Mouse (Mus musculus) megakaryocyte, embryonic 14.5 days (primary cell): Measurements from ENCODE around the gene Pcgf2. TPM values are rescaled to one million over a fixed set of nuclear protein-coding genes. Genes with fewer than 3 reads are reported as not detected.

ENCODE experiments used
- H3K27me3 ChIP-seq: replicated peaks from 2 replicates; pipeline ENCODE3; 2012; ENCODE audit warnings: inconsistent platforms
- H3K36me3 ChIP-seq: replicated peaks from 2 replicates; pipeline ENCODE3; 2012; ENCODE audit warnings: low read length, inconsistent platforms, mixed read lengths
- H3K4me1 ChIP-seq: 2 replicates; pipeline ENCODE4 v1.6.1; 2012; ENCODE audit warnings: inconsistent platforms
- H3K4me3 ChIP-seq: replicated peaks from 2 replicates; pipeline ENCODE3; 2012; ENCODE audit warnings: moderate library complexity, mild to moderate bottlenecking, inconsistent platforms
- H3K9me3 ChIP-seq: 2 replicates; pipeline ENCODE4 v1.6.1; 2012; ENCODE audit warnings: inconsistent platforms
- FLI1 ChIP-seq: IDR thresholded peaks from 2 replicates; pipeline ENCODE4 v1.6.1; 2012; ENCODE audit warnings: low read length, inconsistent platforms, mixed read lengths
- GATA1 ChIP-seq: IDR thresholded peaks from 3 replicates; pipeline ENCODE4 v1.6.1; 2012; ENCODE audit warnings: mixed read lengths, low read length, inconsistent platforms, borderline replicate concordance
- polyA plus RNA-seq: library from polyadenylated mRNA; stranded (reverse); fragments of >175 nt; gene quantifications from 2 replicates; pipeline ENCODE4 v1.2.3, GENCODE M21; 2012; ENCODE audit warnings: low replicate concordance; ENCODE audit not compliant: insufficient read depth

The Pcgf2 gene
- polyA plus RNA-seq, 1 experiment = 83.4 TPM

DNA sequence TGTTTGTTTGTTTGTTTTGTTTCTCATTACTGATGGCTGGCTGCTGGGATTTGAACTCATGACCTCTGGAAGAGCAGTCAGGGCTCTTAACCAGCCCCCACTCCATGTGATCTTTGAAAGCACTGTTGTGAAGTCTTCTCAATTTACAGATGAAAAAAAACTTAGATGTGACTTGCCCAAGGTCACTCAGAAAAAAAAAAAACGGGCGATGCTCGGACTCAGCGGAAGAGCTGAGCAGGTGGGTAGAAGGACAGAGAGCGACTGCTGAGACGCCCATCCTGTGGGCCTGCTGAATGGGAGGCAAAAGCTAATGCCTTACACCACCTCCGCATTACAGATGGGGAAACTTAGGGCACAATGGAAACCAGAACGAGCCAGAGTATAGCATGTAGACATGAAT, 3.6 kb downstream of the Pcgf2 start:
- Histone ChIP-seq H3K27me3 (peaks cover 3% of the 10 kb centered on the region), H3K9me3 (no peaks in the 10 kb centered on the region), H3K4me3 (no peak overlapping the region), H3K4me1 (peaks cover 47% of the 10 kb centered on the region), H3K36me3 (peaks cover 26% of the 10 kb centered on the region)
- TF ChIP-seq GATA1 (no peak), FLI1 (no peak)

DNA sequence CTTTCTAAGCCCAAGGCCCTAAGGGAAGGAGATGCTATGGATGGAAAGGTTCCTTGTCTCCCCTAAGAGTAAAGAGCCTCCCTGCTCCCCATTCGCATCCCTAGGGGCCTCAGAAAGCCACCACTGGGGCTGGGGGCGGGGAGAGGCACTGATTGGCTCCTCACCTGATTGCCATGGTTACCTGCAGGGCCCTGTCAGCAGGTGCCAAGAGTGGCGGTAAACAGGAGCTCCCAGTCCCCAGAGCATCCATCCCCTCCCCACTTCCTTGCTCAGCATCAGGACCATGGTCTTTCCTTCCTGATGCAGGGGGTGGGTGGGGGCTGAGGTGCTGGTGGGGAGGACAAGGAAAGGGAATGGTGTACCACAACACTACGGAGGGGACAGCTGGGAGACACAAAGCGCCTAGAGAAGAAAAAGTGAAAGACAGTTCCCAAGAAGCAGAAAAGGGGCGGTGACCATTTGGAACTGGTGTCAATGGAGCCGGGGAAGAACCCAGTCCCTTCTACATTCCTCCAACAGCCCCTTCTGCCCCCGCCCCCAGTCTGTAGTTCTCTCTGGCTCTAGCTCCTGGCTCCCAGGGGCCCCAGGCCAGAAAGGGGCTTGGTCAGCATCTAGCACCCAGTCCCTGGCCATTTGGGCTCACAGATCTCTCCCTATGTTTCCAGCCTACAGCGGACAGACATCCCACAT, 4.4 kb downstream of the Pcgf2 start:
- no peaks in the 10 kb centered on the region for H3K9me3 ChIP-seq
- peaks cover under 1% of the 10 kb centered on the region for H3K27me3 ChIP-seq
- no peak overlapping the region for H3K4me3 ChIP-seq
- TF ChIP-seq FLI1 (no peak), GATA1 (no peak)
- peaks cover 39% of the 10 kb centered on the region for H3K4me1 ChIP-seq
- H3K36me3 ChIP-seq = peaks cover 34% of the 10 kb centered on the region

DNA sequence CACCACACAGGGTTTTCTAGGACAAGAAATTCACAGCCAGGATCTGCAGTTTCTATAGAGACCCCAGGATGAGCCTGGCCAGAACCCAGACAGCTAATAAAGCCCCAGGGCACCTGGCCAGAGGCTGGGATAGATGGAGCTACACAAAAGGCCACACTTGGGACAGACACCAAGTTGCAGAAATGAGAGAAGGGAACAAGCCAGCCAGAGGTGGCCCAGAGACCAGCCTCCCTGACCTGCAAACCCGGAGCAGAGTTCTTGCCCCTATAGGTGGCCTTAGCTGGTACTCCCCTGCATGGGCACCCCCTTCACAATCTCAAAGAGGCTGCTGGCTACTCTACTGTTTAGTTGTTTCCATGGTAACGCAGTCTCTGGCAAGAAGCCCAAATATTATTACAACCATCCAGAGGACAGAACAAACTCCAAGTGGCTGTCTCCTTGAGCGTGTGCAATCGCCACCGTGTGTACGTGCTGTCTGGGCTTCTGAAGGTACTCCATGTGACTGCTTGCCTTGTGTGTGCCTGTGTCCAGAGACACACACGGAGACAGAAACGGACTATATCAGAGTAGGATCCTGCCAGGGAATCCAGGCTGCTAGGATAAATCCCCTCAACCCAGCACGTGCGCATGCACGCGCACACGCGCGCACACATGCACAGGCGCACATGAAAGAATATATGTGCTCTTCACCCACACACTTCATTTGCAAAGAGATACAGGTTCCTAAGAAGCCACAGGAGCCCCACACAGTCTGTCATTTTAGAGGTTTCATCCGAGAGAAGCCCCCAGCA, 5.2 kb downstream of the Pcgf2 start:
- H3K36me3 ChIP-seq = peaks cover 41% of the 10 kb centered on the region
- H3K27me3 ChIP-seq = no peaks in the 10 kb centered on the region

DNA sequence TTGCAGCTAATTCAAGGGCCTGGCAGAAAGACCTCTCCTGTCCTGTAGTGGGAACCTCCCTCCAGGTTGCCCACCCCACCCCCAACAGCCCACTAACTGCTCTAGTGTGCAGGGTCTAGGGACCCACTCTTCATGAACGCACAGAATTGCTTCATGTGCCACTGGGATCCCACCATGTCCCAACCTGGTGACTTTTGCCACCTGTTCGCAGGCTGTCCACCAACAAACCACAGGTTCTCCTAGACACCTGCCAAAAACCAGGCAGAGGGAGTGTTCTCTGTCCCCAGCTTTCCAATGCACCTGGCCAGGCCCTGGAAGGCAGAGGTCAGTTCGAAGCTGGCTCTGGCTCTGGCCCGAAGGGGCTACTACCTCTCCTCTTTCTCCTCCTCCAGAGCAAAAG, 5.9 kb downstream of the Pcgf2 start:
- Histone ChIP-seq H3K36me3 (peaks cover 45% of the 10 kb centered on the region), H3K27me3 (no peaks in the 10 kb centered on the region)
- TF ChIP-seq GATA1 (no peak), FLI1 (no peak)

More for the DNA sequence above, 5.2 kb downstream of the Pcgf2 start:
- no peaks in the 10 kb centered on the region for H3K9me3 ChIP-seq
- no peak for TF ChIP-seq GATA1
- no peak for TF ChIP-seq FLI1
- no peak overlapping the region for H3K4me3 ChIP-seq
- H3K4me1 ChIP-seq = peaks cover 32% of the 10 kb centered on the region

DNA sequence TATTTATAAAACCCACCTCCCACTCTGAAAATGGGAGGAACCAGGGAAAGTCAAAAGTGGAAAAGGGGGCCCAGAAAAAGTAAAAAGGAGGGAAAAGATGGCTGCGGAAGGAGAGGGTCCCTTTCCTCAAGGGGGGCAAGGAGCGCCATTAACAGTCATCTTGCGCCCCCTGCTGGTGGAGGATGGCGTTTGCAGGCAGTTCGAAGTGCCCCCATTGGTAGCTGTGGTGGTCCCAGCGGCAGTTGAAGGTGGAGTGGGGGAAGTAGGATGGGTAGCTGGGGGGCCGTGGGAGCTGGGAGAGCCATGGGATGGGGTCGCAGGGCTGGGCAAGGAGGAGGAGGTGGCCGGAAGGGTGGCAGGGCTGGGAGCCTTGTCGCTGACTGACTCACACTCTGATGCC, 10.4 kb downstream of the Pcgf2 start:
- H3K9me3 ChIP-seq = no peaks in the 10 kb centered on the region
- H3K27me3 ChIP-seq = peaks cover 19% of the 10 kb centered on the region
- no peak for TF ChIP-seq FLI1
- no peak for TF ChIP-seq GATA1
- H3K4me1 ChIP-seq = peaks cover 27% of the 10 kb centered on the region
- H3K4me3 ChIP-seq = no peak overlapping the region
- peaks cover 48% of the 10 kb centered on the region for H3K36me3 ChIP-seq

More for the DNA sequence above, 5.9 kb downstream of the Pcgf2 start:
- Histone ChIP-seq H3K4me1 (peaks cover 30% of the 10 kb centered on the region), H3K9me3 (no peaks in the 10 kb centered on the region), H3K4me3 (no peak overlapping the region)

DNA sequence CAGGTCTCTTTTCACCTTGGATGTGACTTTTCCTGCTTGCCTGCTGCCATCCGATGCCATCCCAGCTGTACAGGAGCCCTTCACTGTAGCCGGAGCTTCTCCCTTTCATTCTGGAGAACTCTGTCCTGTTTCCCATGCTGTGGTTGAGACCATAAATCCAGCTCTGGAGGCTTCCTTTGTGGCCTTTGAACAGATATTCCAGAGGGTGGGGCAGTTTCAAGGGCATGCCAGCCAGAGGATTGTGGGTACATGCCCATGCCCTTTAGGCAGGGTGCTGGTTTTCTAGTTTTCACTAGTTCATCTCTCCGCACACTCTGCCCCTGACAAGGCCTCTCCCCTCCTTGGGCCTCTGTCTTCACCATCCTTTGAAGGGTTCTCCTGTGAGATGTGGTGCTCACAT, 13.2 kb downstream of the Pcgf2 start:
- H3K9me3 ChIP-seq = no peaks in the 10 kb centered on the region
- peaks cover 28% of the 10 kb centered on the region for H3K27me3 ChIP-seq
- no peak for TF ChIP-seq FLI1
- no peak overlapping the region for H3K4me3 ChIP-seq
- peaks cover 35% of the 10 kb centered on the region for H3K36me3 ChIP-seq
- H3K4me1 ChIP-seq = peaks cover 41% of the 10 kb centered on the region

DNA sequence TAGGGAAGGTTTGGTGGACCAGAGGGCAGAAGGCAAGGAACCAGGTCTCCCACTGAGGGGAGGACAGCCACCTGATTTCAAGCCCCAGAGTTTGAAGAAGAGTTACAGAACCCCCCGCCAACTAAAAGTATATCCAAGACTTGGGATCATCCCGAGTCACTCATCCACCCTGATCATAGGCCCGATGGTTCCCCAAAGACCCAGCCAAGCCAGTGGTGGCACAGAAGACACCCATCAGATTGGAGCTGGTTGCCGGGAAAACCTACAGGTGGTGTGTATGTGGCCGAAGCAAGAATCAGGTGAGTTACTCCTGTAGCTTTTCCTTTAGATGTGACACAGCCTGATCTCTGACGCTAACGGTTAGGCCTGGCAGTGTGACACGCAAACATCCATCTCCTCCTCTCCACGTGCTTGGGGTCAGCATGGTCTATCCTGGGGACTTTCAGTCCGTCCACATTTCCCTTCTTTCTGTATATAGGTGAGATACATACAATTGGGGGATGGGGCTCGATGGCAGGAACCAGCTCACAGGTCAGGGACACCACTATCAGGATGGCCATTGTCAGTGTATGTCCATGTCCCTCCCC, 13.9 kb downstream of the Pcgf2 start:
- peaks cover 41% of the 10 kb centered on the region for H3K4me1 ChIP-seq
- peaks cover 28% of the 10 kb centered on the region for H3K27me3 ChIP-seq
- TF ChIP-seq FLI1 = no peak
- TF ChIP-seq GATA1 = no peak
- peak overlapping the region; percentile 77 for H3K4me3 ChIP-seq
- H3K36me3 ChIP-seq = peaks cover 35% of the 10 kb centered on the region
- H3K9me3 ChIP-seq = no peaks in the 10 kb centered on the region

DNA sequence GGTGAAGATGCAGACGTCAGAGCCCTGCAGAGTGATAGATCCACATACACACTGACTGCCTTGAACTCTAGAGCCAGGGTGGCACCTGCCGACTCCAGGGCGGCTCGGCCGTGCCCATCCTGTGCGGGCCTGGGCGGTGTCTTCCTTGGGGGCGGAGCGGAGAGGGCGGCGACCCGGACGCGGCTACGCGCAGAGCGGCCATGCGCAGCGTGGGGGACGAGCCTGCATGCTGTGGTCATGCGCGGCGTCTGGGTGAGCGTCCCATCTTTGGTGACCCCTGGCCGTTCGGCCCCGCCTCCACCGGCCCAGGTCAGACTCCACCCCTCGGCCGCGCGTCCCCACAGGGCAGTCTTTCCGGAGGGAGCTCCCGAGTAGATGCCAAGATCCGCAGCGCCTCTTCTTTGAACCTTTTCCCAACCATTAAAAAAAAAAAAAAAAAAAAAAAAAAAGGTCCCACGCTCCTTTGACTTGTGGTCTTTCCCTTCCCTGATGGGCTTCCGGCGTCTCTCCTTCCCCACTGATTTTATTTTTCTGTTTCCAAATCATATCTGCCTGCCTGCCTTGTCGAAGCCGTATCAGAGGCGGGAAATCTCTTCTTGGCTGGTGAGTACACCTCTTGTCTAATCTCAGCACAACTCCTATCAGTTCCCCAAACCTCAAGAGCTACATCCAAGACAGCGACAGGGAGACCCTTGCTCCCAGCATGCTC, 14.5 kb downstream of the Pcgf2 start, which contains the start of gene Cisd3:
Cisd3 (plus strand) TSS at position 214 of the 709 bp plus-strand sequence.
- peaks cover 28% of the 10 kb centered on the region for H3K27me3 ChIP-seq
- no peaks in the 10 kb centered on the region for H3K9me3 ChIP-seq
- TF ChIP-seq FLI1 = no peak
- TF ChIP-seq GATA1 = no peak
- H3K4me1 ChIP-seq = peaks cover 41% of the 10 kb centered on the region
- H3K36me3 ChIP-seq = peaks cover 33% of the 10 kb centered on the region
- H3K4me3 ChIP-seq = peak within 1 kb of the TSS; percentile 91

DNA sequence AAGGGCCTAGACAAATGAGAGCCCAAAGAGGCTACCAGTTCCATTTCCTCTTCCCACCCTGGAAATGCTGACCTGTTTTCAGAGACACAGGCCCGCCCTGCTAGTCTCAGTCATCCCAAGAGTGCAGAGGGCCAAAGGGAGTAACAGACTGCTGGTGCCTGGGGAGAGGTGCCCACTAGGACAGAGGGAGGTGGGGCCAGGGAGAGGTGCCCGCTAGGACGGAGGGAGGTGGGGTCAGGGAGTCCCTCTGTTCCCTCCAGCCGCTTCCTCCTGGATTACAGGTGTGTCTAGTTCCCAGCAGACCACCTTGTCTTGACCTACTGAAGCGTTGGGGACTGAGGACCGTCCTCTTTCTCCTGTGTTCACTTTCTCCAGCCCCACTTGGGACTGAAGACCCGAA, 15.5 kb downstream of the Pcgf2 start:
- Histone ChIP-seq H3K9me3 (no peaks in the 10 kb centered on the region), H3K4me3 (peak overlapping the region; percentile 28), H3K36me3 (peaks cover 32% of the 10 kb centered on the region), H3K27me3 (peaks cover 28% of the 10 kb centered on the region), H3K4me1 (peaks cover 38% of the 10 kb centered on the region)
- TF ChIP-seq GATA1 (no peak), FLI1 (no peak)
